Mouse (Mus musculus): ENCODE measurements around the gene Chmp4b. TPM values are rescaled to one million over a fixed set of nuclear protein-coding genes. Genes with fewer than 3 reads are reported as not detected.

Gene Chmp4b
- 15.5 and 16.6 TPM in 2 replicates for polyA plus RNA-seq (2014; fragmentation: Nextera tagmentation; extraction: Ambion mirVana)

GRCm38 (mm10) chr2:154651363-154651762 is at the start of gene Chmp4b:
Gene Chmp4b (plus strand): TSS chr2:154651705.
- Histone ChIP-seq H3K4me3 (ENCODE audit: low read depth, low read length) (no peak within 1 kb of the TSS), H3K4me1 (ENCODE audit: control insufficient read depth, insufficient read depth, low read length) (no peaks in the 10 kb centered on the region), H3K36me3 (ENCODE audit: control insufficient read depth, insufficient read depth, low read length) (no peaks in the 10 kb centered on the region), H3K4me2 (ENCODE audit: low read depth, low read length) (no peak within 1 kb of the TSS), H3K27me3 (ENCODE audit: control insufficient read depth, insufficient read depth, low read length) (no peaks in the 10 kb centered on the region), H3K27ac (ENCODE audit: low read depth, low read length) (no peak within 1 kb of the TSS), H3K9me3 (ENCODE audit: control insufficient read depth, low read length) (no peaks in the 10 kb centered on the region), H3K9ac (replicated peaks; ENCODE audit: low read depth, low read length) (no peak within 1 kb of the TSS)
- WGBS: 63% methylated on average over 8 of the region's 8 CpGs
- no peak for ATAC-seq (ENCODE audit: low read depth)

GRCm38 (mm10) chr2:154603007-154603637 is 48.4 kb upstream of the Chmp4b start:
- Histone ChIP-seq H3K27ac (ENCODE audit: low read depth, low read length) (peak overlapping the region; percentile 28; the same call in 1 of the 2 replicates), H3K4me3 (ENCODE audit: low read depth, low read length) (peak overlapping the region; percentile 73), H3K9me3 (ENCODE audit: control insufficient read depth, low read length) (no peaks in the 10 kb centered on the region), H3K27me3 (ENCODE audit: control insufficient read depth, insufficient read depth, low read length) (no peaks in the 10 kb centered on the region), H3K4me2 (ENCODE audit: low read depth, low read length) (peak overlapping the region; percentile 79), H3K36me3 (ENCODE audit: control insufficient read depth, insufficient read depth, low read length) (no peaks in the 10 kb centered on the region), H3K4me1 (ENCODE audit: control insufficient read depth, insufficient read depth, low read length) (peaks cover 12% of the 10 kb centered on the region), H3K9ac (replicated peaks; ENCODE audit: low read depth, low read length) (peak overlapping the region; percentile 72)
- no peak; the same call in 1 of the 2 replicates for ATAC-seq (ENCODE audit: low read depth)
- 21% methylated on average over 22 of the region's 22 CpGs for WGBS

GRCm38 (mm10) chr2:154603638-154604153 is 47.8 kb upstream of the Chmp4b start, which contains the start of gene Pxmp4:
Gene Pxmp4 (minus strand): TSS chr2:154603708.
- Histone ChIP-seq H3K27me3 (ENCODE audit: control insufficient read depth, insufficient read depth, low read length) (no peaks in the 10 kb centered on the region), H3K9ac (replicated peaks; ENCODE audit: low read depth, low read length) (peak within 1 kb of the TSS; percentile 72), H3K27ac (ENCODE audit: low read depth, low read length) (peak within 1 kb of the TSS; percentile 28; the same call in 1 of the 2 replicates), H3K36me3 (ENCODE audit: control insufficient read depth, insufficient read depth, low read length) (no peaks in the 10 kb centered on the region), H3K4me2 (ENCODE audit: low read depth, low read length) (peak within 1 kb of the TSS; percentile 79), H3K9me3 (ENCODE audit: control insufficient read depth, low read length) (no peaks in the 10 kb centered on the region), H3K4me1 (ENCODE audit: control insufficient read depth, insufficient read depth, low read length) (peaks cover 12% of the 10 kb centered on the region), H3K4me3 (ENCODE audit: low read depth, low read length) (peak within 1 kb of the TSS; percentile 73)
- ATAC-seq (ENCODE audit: low read depth): peak; percentile 100
- WGBS: under 1% methylated on average over 13 of the region's 13 CpGs

GRCm38 (mm10) chr2:154604156-154604555 is 47.3 kb upstream of the Chmp4b start:
- Histone ChIP-seq H3K4me1 (ENCODE audit: control insufficient read depth, insufficient read depth, low read length) (peaks cover 12% of the 10 kb centered on the region), H3K9ac (replicated peaks; ENCODE audit: low read depth, low read length) (no peak overlapping the region), H3K27me3 (ENCODE audit: control insufficient read depth, insufficient read depth, low read length) (no peaks in the 10 kb centered on the region), H3K9me3 (ENCODE audit: control insufficient read depth, low read length) (no peaks in the 10 kb centered on the region), H3K4me3 (ENCODE audit: low read depth, low read length) (peak overlapping the region; percentile 73; the same call in 1 of the 2 replicates), H3K4me2 (ENCODE audit: low read depth, low read length) (peak overlapping the region; percentile 79), H3K27ac (ENCODE audit: low read depth, low read length) (no peak overlapping the region), H3K36me3 (ENCODE audit: control insufficient read depth, insufficient read depth, low read length) (no peaks in the 10 kb centered on the region)
- 50% methylated on average over 7 of the region's 7 CpGs for WGBS
- ATAC-seq (ENCODE audit: low read depth): no peak

- Histone ChIP-seq H3K4me1 (ENCODE audit: control insufficient read depth, insufficient read depth, low read length) (peaks cover 12% of the 10 kb centered on the region), H3K4me2 (ENCODE audit: low read depth, low read length) (no peak overlapping the region), H3K36me3 (ENCODE audit: control insufficient read depth, insufficient read depth, low read length) (no peaks in the 10 kb centered on the region), H3K9me3 (ENCODE audit: control insufficient read depth, low read length) (no peaks in the 10 kb centered on the region), H3K4me3 (ENCODE audit: low read depth, low read length) (no peak overlapping the region), H3K9ac (replicated peaks; ENCODE audit: low read depth, low read length) (no peak overlapping the region), H3K27ac (ENCODE audit: low read depth, low read length) (no peak overlapping the region), H3K27me3 (ENCODE audit: control insufficient read depth, insufficient read depth, low read length) (no peaks in the 10 kb centered on the region)
- WGBS: 94% methylated on average over 1 of the region's 1 CpGs
- no peak for ATAC-seq (ENCODE audit: low read depth)
These were observed 44.5 kb upstream of the Chmp4b start for GRCm38 (mm10) chr2:154606965-154607364.

GRCm38 (mm10) chr2:154609050-154609767 is 42.3 kb upstream of the Chmp4b start:
- WGBS: 65% methylated on average over 10 of the region's 10 CpGs
- Histone ChIP-seq H3K9ac (replicated peaks; ENCODE audit: low read depth, low read length) (no peak overlapping the region), H3K27ac (ENCODE audit: low read depth, low read length) (no peak overlapping the region), H3K36me3 (ENCODE audit: control insufficient read depth, insufficient read depth, low read length) (no peaks in the 10 kb centered on the region), H3K4me1 (ENCODE audit: control insufficient read depth, insufficient read depth, low read length) (peaks cover 5% of the 10 kb centered on the region; the same call in 1 of the 2 replicates), H3K9me3 (ENCODE audit: control insufficient read depth, low read length) (no peaks in the 10 kb centered on the region), H3K4me3 (ENCODE audit: low read depth, low read length) (no peak overlapping the region), H3K27me3 (ENCODE audit: control insufficient read depth, insufficient read depth, low read length) (no peaks in the 10 kb centered on the region), H3K4me2 (ENCODE audit: low read depth, low read length) (no peak overlapping the region)
- ATAC-seq (ENCODE audit: low read depth): no peak

- Histone ChIP-seq H3K4me2 (ENCODE audit: low read depth, low read length) (peak within 1 kb of the TSS; percentile 75), H3K27ac (ENCODE audit: low read depth, low read length) (peak within 1 kb of the TSS; percentile 97), H3K9ac (replicated peaks; ENCODE audit: low read depth, low read length) (peak within 1 kb of the TSS; percentile 79), H3K4me1 (ENCODE audit: control insufficient read depth, insufficient read depth, low read length) (peaks cover 9% of the 10 kb centered on the region; the same call in 1 of the 2 replicates), H3K9me3 (ENCODE audit: control insufficient read depth, low read length) (no peaks in the 10 kb centered on the region), H3K36me3 (ENCODE audit: control insufficient read depth, insufficient read depth, low read length) (no peaks in the 10 kb centered on the region), H3K27me3 (ENCODE audit: control insufficient read depth, insufficient read depth, low read length) (no peaks in the 10 kb centered on the region), H3K4me3 (ENCODE audit: low read depth, low read length) (peak within 1 kb of the TSS; percentile 56)
- 1% methylated on average over 80 of the region's 98 CpGs for WGBS
- ATAC-seq (ENCODE audit: low read depth): peak; percentile 93
These were observed 38.1 kb upstream of the Chmp4b start, which contains the start of the genes Zfp341 and 4930519P11Rik for GRCm38 (mm10) chr2:154613118-154614115. Gene Zfp341 (plus strand): TSS chr2:154613297. Gene 4930519P11Rik (minus strand): TSS chr2:154613437.

GRCm38 (mm10) chr2:154614841-154615576 is 36.5 kb upstream of the Chmp4b start:
- Histone ChIP-seq H3K4me3 (ENCODE audit: low read depth, low read length) (no peak overlapping the region), H3K9ac (replicated peaks; ENCODE audit: low read depth, low read length) (no peak overlapping the region), H3K9me3 (ENCODE audit: control insufficient read depth, low read length) (no peaks in the 10 kb centered on the region), H3K4me1 (ENCODE audit: control insufficient read depth, insufficient read depth, low read length) (peaks cover 9% of the 10 kb centered on the region; the same call in 1 of the 2 replicates), H3K27me3 (ENCODE audit: control insufficient read depth, insufficient read depth, low read length) (no peaks in the 10 kb centered on the region), H3K36me3 (ENCODE audit: control insufficient read depth, insufficient read depth, low read length) (no peaks in the 10 kb centered on the region), H3K27ac (ENCODE audit: low read depth, low read length) (no peak overlapping the region), H3K4me2 (ENCODE audit: low read depth, low read length) (0 out of 2 replicates have a peak overlapping the region, but pooled peaks have one; percentile 5)
- ATAC-seq (ENCODE audit: low read depth): no peak
- 76% methylated on average over 18 of the region's 19 CpGs for WGBS
